Mouse (Mus musculus): ENCODE measurements at regions not wholly inside any gene's neighbourhood (a gene's known extent, or its start where the extent isn't known, plus 50 kb on each side); places are given as distances from the start of the nearest gene placed in this dataset.

- TF ChIP-seq CTCF (IDR thresholded peaks at IDR 0.05; ENCODE audit: extremely low read depth, insufficient read depth, insufficient read length, insufficient replicate concordance) (no peak), POLR2A (IDR thresholded peaks at IDR 0.05; ENCODE audit: low read depth, low read length) (no peak)
These were observed 162.5 kb downstream of the B3gnt2 start for GRCm38 (mm10) chr11:22698057-22698941.

Data from spleen, adult 2 months (tissue).